Mouse (Mus musculus): ENCODE data around the gene Cdh18.
"Not testable (repeated sequence)": the region's sequence is repeated elsewhere in the genome, so short reads cannot be mapped to it uniquely, and the experiment has no call there.

Gene Cdh18

DNA sequence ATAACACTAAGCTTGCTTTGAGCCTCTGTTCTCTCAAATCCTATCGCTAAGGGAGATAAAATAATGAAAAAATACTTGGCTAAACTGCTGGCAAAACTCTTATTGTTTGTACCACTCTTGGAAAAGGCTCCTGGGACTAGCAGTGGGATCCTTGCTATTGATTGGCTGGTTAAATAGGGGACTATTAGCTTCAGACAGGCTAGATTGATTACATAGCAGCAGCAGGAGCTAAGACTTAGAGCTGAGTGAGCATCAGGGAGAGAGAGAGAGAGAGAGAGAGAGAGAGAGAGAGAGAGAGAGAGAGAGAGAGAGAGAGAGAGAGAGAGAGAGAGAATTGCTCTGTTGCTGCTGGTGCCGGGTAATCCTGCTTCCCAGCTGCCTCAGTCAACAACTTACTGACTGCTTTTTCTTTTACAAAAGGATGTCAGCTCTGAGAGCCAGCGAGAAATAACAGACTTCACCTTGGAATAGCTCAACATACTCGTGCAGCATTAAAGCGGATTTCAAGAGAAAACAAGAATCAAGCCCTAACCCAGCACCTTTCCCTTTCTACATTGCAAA is at the start of gene Cdh18:
Cdh18 (plus strand) TSS at position 312 of the 561 bp plus-strand sequence.
- no peak for DNase-seq (ENCODE audit: low spot score)

DNA sequence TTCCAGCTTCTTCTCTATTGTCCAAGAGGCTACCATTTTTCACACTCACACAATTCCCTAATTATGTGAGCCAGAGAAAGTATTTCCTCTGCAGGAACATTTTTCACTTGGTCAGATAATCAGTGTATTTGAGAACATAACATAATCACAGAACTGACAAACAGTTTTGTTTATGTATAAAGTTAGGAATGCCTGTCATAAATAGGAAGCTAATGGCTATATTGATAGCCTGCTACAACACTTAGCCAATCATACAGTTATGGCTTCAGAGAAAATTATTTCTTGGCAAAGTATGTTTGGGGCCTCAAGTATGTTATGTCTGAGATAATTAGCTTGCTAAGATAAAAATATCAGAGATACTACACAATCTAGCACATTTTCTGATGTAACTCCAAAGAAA is 37.6 kb upstream of the Cdh18 start:
- DNase-seq (ENCODE audit: low spot score) = no peak

DNA sequence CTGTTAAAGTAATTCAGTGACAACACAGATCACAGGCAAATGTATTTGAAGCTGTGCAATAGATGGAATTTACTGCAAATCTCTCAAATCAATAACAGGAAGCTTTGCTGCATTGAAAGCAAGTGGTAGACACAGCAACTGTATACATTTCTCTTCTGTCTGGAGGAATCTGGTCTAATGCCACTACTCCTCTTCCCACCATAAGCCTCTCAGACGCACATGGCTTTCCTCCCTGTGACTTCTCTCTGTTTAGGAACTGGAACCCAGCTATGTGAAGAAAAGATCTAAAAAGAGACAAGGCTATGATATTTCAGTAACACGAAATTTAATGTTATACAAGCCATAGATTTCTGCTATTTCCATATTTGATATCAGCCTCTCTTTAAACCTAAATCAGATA is 13.0 kb upstream of the Cdh18 start:
- DNase-seq (ENCODE audit: low spot score) = no peak

DNA sequence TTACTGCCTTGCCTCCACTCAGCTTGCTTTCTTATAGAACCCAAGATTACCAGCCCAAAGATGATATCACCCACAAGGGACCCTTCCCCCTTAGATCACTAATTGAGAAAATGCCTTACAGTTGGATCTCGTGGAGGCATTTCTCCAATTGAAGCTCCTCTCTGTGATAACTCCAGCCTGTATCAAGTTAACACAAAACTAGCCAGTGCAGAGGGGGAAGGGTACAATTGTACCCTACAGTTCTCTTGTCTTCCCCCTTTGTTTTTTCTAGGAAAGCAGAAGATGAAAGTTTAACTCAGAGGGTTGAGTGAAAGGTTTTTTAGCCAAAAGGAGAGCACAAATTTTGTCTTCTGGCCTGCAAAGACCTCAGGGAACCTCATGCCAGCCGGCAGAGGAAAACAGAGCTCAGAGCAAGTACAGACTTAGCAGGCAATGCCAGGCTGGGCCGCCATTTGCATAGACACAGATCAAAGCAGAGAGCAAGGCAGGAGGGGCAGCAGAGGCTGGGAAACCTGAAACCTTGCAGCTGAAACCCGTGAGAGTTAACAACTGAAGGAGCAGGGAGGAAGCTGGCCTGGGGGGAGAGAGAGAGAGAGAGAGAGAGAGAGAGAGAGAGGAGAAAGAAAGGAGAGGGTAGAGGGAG is 29.3 kb downstream of the Cdh18 start:
- peak; percentile 76 for DNase-seq (ENCODE audit: low spot score)

DNA sequence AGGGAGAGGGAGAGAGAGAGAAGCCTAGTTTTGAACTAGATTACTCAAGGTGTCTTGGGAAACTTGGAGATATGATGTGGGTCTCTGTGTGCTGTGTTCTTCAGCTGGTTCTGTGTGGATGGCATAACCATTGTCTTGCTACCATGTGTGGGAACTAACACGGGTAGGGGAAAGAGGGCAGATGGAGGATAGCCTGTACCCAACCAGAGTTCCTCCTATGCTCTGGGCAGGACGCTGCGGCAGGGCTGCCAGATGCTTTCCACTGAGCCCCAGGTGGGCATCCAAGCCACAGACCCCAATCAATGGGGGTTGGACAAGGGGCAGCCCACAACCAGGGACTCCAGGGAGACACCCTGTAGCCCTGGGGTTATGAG is 29.8 kb downstream of the Cdh18 start:
- no peak for DNase-seq (ENCODE audit: low spot score)

DNA sequence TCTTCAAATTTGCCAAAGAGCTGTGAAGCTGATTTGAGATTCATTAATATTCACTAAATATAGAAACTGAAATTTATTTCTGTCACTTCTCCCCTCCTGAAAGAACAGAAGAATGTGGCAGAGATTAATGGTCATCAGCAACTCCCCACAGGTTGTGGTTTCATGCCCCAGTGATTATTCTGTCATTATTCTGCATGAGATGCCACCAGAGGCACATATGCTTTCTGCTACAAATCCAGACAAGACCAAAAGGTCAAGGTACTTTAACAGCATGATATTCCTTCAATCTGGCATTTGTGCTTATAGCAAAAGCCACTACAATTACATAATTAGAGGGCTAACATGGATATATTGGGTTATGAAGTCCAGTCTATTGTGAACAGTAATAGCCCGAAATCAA is 35.8 kb downstream of the Cdh18 start:
- peak; percentile 7 for DNase-seq (ENCODE audit: low spot score)

DNA sequence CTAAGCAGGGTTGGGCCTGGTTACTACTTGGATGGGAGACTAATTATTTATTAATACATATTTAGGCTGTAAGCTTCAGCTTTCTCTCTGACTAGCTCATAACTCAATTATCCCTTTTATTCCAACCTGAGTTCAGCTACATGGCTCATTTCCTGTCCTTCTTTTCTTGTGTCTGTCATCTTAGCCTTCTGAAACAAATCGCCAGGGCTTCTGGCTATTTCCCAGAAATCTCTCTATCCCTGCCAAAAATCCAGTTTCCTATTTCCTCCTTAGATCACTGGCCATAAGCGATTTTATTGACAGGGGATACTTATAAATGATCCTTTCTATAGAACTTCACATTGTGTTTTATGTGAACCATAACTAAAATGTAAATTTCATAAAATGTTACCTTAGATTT is 167.6 kb downstream of the Cdh18 start:
- no peak for DNase-seq (ENCODE audit: low spot score)

DNA sequence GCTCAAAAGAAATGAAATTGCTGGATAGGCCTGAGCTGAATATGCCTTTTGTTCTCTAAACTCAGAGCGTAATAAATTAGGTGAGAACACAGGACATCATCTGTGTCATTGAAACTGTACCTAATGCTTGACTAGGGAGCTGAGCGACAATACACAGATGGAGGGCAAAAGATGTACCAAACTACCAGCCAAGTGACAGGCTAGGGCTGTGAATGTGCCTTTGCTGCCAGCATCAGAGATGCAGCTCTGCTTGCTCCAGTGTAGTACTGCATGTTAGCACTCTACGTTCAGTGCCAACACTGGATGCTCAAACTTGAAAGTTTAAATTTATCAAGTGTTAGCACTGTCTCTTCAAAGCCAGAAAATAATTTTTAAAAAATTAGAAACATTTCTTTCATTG is 168.9 kb downstream of the Cdh18 start:
- DNase-seq (ENCODE audit: low spot score) = peak; percentile 5

DNA sequence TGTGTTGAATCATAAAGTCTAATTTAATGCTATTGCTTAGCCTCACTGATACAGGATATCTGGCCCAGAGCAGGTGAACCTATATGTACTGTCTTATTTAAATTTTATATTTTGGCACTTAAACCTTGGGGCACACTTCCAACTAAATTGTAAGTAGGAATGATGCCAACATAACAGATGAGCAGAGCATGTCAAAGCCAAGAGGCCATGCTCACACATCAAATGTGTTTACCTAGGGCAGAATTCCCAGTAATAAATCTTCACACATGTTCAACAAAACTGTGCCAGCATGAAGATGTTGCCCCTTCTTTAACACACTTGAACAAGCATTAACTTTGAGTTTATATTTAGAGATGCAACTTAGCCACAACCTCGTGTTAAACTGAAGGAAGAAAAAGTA is 177.8 kb downstream of the Cdh18 start:
- no peak for DNase-seq (ENCODE audit: low spot score)

DNA sequence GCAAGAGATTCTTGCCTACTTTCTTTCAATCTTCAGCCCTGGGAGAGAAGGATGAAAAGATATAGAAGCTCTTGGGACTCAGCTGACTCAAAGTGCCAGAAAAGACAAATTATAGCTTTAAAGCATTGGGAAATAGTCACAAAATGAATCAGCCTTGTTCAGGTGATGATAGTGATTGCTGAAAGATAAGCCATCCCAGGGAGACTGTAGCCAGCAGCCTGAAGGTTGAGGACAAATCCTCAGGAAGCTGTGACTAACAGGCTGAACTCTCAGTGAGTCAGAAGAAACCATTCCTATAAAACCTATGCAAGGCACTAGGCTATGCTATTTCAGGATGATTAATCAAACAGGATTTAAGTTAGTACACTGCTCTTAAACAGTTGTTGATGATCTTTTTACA is 184.2 kb downstream of the Cdh18 start:
- DNase-seq (ENCODE audit: low spot score) = no peak

DNA sequence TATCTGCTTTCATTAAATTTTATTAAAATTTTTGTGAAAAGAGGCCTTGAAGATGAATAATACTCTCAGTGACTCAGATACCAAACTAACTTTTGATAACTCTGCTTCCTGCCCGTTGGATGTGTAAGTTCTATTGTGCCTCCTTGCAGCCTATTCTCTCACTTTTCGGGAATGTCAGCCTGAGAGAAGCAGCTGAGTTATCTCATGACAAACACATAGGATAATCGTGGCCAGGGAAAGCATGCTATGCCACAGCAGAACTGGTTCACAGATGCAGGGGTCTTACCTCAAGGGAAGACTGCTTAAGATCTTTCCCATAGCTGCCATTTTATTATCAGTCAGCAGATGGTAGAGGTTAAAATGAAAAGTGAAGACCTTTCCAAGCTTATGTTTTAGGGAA is 187.3 kb downstream of the Cdh18 start:
- DNase-seq (ENCODE audit: low spot score) = no peak

DNA sequence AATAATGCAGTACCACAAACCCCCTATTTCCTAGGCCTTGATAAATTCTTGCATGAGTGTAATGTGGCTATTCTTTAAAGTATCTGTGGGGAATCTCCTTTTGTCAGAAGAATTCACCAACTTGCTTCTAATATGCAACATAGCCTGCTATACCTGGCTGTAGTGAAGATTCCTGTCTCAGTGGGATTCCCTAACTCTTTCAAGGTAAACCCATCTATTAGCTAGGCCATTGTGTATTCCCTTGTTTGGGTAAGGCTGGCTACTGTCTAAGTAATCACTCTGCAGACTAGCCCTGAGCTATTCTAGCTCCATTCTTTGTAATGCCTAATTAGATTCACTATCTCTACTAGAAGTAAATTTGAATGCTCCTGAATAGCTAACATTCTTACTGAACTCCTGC is 212.4 kb downstream of the Cdh18 start:
- not testable (repeated sequence) for DNase-seq (ENCODE audit: low spot score)

DNA sequence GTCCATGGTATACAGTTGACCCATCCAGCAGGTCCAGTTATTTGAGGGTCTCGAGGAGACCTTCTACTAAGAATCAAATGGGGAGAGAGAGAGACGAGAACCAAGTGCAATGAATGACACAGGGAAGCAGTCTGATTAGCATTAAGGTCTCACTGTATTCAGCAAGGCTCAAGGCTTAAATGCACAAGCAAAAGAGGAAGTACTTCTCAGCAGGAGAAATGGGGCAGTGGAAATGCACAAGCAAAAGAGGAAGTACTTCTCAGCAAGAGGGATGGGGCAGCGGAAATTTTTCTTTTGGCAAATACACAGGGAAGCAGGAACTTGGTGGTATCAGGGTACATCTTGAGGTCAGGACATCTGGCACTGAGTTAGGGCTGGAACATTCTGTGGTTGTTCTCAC is 217.8 kb downstream of the Cdh18 start:
- not testable (repeated sequence) for DNase-seq (ENCODE audit: low spot score)

DNA sequence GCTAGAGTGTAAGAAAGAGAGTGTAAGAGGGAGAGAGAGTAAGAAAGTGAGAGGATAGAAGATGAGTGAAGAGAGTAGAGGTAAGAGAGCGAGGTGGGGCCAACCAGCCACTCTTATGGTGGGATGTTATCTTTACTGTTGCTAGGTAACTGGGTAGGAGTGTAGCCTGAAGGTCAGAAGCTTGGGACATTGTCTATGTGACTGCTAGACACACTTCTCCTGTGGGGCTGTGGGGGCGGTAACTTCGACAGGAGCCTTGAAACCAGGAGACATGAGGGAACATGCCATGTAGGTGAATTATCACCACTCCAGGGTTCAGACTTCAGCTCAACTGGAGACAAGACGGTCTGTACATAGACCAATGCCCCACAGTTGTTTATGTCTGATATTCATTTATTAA is 227.5 kb downstream of the Cdh18 start:
- no peak for DNase-seq (ENCODE audit: low spot score)

DNA sequence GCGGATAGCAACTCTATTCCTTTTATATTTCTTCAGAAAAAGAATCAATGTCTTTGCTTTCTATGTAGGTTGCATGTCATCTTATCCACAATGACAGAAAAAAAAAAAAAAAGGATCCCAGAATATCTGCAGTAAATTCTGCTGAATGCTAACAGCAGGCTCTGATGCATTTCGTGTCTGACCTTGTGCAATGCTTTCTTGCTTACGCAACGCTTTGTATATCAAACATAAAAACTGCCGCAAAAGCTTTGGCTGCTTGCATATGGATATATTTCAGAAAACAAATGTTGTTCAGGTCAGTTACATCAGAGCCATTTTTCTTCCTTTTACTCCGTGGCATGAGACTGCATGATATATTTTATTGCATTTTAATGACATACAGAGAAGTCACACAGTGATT is 240.9 kb downstream of the Cdh18 start:
- no peak for DNase-seq (ENCODE audit: low spot score)

DNA sequence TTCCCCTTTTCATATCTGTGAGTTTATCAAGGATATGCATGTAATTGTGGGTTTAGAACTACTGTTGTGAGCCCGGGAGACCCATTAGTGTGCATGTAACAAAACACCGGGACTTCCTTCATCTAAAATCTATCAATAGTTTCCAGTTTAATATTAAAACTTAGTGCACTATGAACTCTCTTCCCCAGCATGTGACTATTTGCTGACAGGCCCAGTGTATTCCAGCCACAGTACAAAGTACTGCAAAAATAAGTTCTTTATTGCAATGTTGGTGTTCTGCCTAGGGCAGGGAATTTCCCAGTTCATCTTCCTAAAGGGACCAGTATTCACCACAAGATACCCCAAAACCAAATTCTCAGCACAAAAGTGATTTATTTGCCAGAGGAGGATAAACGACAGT is 243.0 kb downstream of the Cdh18 start:
- no peak for DNase-seq (ENCODE audit: low spot score)

DNA sequence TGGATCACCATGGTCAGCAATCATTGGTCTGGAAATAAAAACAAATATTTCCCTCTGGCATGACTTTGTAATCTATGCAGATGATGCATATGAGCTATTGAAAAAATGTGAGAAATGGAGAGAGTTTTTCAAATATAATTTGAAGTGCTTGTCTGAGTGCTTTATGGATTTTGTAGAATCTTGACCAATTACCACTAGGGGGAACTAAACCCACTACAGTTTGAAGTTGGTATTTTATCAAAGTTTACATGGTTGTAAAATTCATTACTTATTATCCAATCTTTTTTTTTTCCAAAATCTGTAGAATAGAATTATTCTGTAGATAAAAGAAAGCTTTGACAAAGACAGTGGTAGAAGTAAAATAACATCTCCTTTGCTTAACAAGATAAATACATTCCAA is 284.3 kb downstream of the Cdh18 start:
- no peak for DNase-seq (ENCODE audit: low spot score)

DNA sequence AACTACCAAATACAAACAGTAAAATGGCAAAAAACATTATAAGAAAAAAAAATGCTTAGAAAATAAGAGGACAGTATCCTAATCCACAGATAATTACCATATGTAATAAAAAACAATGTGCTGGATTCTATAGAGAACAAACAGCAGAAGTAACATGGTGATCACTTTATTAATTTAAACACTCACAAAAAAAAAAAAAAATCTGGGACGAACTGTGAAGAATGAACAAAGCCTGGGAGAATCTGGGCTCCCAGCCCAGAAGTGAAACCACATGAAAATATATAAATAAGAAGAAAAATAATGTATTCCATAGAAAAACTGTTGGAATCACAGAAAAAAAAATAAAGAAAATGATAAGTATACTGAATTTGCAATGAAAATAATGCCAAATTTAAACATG is 288.4 kb downstream of the Cdh18 start:
- no peak for DNase-seq (ENCODE audit: low spot score)

DNA sequence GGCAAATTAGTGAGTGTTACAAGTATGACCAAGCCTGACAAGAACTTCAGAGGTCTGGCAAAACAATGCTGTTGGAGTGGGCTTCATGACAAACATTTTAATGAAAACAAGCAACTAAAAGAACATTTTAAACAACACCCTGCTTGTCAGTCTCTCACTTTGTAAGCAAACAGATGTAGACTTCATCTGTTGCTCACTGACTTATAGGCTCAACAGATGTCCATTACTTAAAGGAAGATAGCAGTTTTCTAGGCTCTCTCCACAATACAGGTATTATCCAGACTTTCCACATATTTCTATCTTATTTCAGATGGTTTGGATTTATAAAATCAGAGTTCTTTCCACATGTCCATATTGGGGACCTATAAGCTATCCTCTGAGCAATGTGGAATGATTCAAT is 308.9 kb downstream of the Cdh18 start:
- no peak for DNase-seq (ENCODE audit: low spot score)

DNA sequence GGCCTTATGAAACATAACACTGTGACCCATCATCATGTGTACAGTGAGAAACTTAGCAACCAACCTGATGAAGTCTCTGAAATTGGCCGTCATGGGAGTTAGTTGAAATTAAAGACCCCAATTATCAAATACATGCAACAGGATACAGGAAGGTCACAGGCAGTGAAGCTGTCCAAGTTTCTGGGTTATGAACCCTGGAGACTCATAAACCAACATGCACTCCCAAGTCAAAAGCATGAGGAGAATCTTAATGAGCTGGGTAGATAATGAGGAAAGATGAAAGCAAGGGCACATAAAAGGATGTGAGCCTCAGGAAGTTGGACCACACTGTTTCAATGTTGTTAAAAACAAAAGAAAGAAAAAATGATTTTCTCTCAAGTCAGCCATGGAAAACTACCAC is 321.9 kb downstream of the Cdh18 start:
- DNase-seq (ENCODE audit: low spot score) = no peak

DNA sequence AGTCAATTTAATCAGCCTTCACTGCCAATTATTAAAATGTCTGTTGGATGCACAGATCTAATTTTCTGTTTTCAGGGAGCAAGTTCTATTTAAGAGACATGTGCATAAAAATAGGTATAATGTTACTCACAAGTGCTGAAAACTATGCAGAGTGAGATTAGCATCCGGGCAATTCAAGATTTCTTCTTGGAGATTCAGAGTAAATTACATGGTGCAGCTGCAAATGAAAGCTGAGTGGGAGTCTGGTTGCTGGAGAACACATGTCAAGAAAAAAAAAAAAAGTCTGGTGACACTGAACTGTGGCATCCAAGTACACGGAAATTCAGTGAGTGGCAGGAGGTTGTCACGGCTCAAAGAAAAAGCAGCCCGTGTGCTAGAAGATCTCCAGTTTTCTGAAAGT is 348.9 kb downstream of the Cdh18 start:
- DNase-seq (ENCODE audit: low spot score) = no peak

DNA sequence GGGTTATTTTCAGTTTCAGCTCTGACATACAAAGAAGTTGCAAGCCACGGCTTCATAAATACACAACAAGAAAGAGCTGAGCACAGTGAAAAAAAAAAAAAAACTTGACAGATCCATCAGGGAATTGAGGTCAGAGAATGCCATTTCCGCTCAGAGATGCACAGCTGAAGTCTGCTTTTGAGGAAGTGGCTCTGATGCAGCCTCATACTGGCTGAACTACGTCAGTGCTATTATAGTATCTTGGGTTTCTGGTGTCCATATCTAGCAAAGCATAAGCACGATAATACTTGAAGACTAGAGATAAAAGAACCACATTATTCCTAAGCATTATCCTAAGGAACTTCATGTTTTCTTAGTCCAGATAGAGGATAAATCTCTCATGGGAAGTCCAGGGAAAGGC is 349.4 kb downstream of the Cdh18 start:
- no peak for DNase-seq (ENCODE audit: low spot score)

DNA sequence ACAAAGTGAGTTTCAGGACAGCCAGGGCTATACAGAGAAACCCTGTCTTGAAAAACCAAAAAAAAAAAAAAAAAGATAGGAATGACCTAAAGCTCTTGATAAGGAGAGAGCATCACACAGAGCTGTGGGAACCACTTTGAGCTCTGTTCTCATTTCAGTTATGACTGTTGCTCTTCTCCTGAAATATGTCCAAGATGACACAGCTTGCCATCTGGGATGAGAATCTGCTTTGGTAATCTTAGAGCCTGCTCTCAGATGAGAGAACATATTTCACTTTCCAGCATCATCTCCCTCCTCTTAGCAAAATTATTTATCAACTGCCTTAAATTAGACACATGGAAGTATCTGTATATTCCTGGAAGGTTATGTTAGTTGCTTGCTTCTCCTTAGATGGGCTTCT is 365.6 kb downstream of the Cdh18 start:
- no peak for DNase-seq (ENCODE audit: low spot score)

DNA sequence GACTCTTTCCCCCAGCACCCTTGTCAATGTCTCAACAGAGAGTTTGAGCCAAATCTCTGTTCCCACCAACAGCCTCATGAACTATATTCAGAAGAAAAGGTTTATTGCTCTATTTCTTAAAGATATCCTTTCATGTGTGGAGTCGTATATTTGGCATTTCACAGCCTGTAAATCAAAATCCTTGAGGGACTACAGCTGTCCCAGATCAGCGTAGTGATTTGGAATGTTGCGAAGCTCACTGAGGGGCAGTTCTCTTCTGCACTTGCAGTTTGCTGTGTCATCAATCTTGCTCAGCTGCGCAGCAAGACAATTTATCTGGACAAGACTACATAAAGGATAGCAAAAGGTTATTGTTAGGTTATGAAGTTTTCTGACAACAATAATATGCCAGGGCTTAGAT is 385.5 kb downstream of the Cdh18 start:
- DNase-seq (ENCODE audit: low spot score) = peak; percentile 5

DNA sequence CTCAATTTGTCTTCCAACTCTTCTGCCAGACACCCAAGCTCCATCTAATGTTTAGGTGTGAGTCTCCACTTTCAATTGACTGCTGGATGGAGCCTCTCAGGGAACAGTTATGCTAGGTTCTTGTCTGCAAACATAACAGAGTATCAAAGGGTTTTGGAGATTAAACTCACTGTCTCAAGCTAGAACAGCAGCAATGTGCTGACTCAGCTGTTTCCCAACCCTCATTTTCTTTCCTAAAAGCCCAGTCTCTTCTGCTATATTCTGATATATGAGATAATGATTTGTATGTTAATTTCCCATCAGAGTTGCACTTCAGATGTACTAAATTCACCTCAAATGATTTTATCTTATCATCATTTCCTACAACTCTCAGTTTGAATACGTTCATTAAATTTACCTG is 398.4 kb downstream of the Cdh18 start:
- no peak for DNase-seq (ENCODE audit: low spot score)

Measured in embryo, embryonic 10 days (tissue).